Mouse (Mus musculus): ENCODE measurements around the gene Snx1.

GRCm38 (mm10) chr9:66127884-66128283 is 1.5 kb upstream of the Snx1 start:
- TF ChIP-seq CTCF (IDR thresholded peaks at IDR 0.05; ENCODE audit: control insufficient read depth, insufficient read depth, insufficient replicate concordance, low read depth, low read length) (no peak), POLR2A (IDR thresholded peaks at IDR 0.05; ENCODE audit: control insufficient read depth, low read depth, low read length) (no peak)

Data from testis, adult 2 months (tissue).